Mouse (Mus musculus): Measurements from ENCODE around the gene Crk. TPM values are rescaled to one million over a fixed set of nuclear protein-coding genes. Genes with fewer than 3 reads are reported as not detected.
A peak's percentile ranks its signal among the peaks of the same experiment; 100 is the strongest.

Crk gene
- total and polyA plus RNA-seq, 3 experiments: 44.1 to 98.0 (median 61.2) TPM

- DNase-seq (ENCODE audit: low spot score) (no peak), ATAC-seq (ENCODE audit: extremely low read depth, insufficient number of reproducible peaks, low FRiP score, poor library complexity, severe bottlenecking) (no peak)
- Histone ChIP-seq H3K36me3 (replicated peaks) (peaks cover 22% of the 10 kb centered on the region), H3K4me1 (ENCODE audit: insufficient read depth, low read depth, low read length) (peaks cover 66% of the 10 kb centered on the region), H3K9me3 (replicated peaks) (no peaks in the 10 kb centered on the region), H3K4me3 (ENCODE audit: low read depth, low read length) (peak overlapping the region; percentile 75), H3K27me3 (ENCODE audit: insufficient read depth, low read length) (no peaks in the 10 kb centered on the region)
- no peak for TF ChIP-seq TAL1 (conservative IDR thresholded peaks at IDR 0.05; ENCODE audit: low read depth, low read length)
- no peak for TF ChIP-seq POLR2AphosphoS5 (IDR thresholded peaks at IDR 0.05; ENCODE audit: insufficient replicate concordance, low read depth, low read length)
- no peak for TF ChIP-seq GATA2 (IDR thresholded peaks at IDR 0.05; ENCODE audit: borderline replicate concordance, low read depth, low read length)
- TF ChIP-seq CTCF (IDR thresholded peaks at IDR 0.05; ENCODE audit: low read depth, low read length): no peak
- TF ChIP-seq GATA1 (IDR thresholded peaks at IDR 0.05; ENCODE audit: borderline replicate concordance, low read length): no peak
Observed at GRCm38 (mm10) chr11:75650958-75651425, 28.1 kb upstream of the Crk start.

- TF ChIP-seq TAL1 (conservative IDR thresholded peaks at IDR 0.05; ENCODE audit: low read depth, low read length) (no peak), GATA2 (IDR thresholded peaks at IDR 0.05; ENCODE audit: borderline replicate concordance, low read depth, low read length) (no peak), CTCF (IDR thresholded peaks at IDR 0.05; ENCODE audit: low read depth, low read length) (no peak), GATA1 (IDR thresholded peaks at IDR 0.05; ENCODE audit: borderline replicate concordance, low read length) (no peak), POLR2AphosphoS5 (IDR thresholded peaks at IDR 0.05; ENCODE audit: insufficient replicate concordance, low read depth, low read length) (no peak)
- Histone ChIP-seq H3K4me3 (ENCODE audit: low read depth, low read length) (peak overlapping the region; percentile 75), H3K9me3 (replicated peaks) (no peaks in the 10 kb centered on the region), H3K4me1 (ENCODE audit: insufficient read depth, low read depth, low read length) (peaks cover 72% of the 10 kb centered on the region), H3K36me3 (replicated peaks) (peaks cover 19% of the 10 kb centered on the region), H3K27me3 (ENCODE audit: insufficient read depth, low read length) (no peaks in the 10 kb centered on the region)
- DNase-seq (ENCODE audit: low spot score) (peak; percentile 84), ATAC-seq (ENCODE audit: extremely low read depth, insufficient number of reproducible peaks, low FRiP score, poor library complexity, severe bottlenecking) (peak; percentile 24; the same call in 1 of the 2 replicates)
Observed at GRCm38 (mm10) chr11:75651426-75652221, 27.4 kb upstream of the Crk start.

DNA sequence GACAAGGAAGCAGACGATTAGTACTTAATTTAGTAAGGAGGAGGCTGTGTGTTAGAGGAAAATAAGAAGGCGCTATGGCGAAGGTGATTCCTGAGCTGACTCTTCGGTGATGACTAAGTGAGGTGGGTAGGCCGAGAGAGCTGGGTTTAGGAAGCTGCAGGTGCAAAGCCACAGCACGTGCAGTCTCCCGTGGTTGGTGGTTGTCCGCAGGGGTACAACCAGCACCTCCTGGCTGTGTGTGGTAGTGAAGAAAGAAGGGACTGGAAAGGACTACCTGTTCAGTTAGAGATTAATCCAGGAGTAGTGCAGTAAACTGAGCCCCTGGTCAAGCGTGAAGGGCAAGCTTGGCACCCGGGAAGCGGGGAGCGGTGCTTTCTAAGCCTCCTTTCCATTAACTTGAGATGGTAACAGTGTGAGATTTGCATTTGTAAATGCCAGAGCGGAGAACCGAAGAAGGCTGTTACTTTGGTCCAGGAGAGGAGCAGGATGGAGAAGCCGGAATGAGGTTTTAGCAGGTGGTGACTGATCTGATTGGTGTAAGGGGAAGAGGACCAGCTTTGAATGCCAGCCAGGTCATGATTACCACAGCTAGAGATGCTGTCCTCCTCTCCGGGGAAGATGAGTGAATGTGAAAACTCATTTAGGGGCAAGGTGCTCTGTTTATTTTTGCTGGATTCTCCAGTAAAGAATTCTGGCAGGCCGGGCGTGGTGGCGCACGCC is 26.7 kb upstream of the Crk start:
- Histone ChIP-seq H3K36me3 (replicated peaks) (peaks cover 18% of the 10 kb centered on the region), H3K9me3 (replicated peaks) (no peaks in the 10 kb centered on the region), H3K4me3 (ENCODE audit: low read depth, low read length) (peak overlapping the region; percentile 75), H3K27me3 (ENCODE audit: insufficient read depth, low read length) (no peaks in the 10 kb centered on the region), H3K4me1 (ENCODE audit: insufficient read depth, low read depth, low read length) (peaks cover 80% of the 10 kb centered on the region)
- DNase-seq (ENCODE audit: low spot score) (no peak), ATAC-seq (ENCODE audit: extremely low read depth, insufficient number of reproducible peaks, low FRiP score, poor library complexity, severe bottlenecking) (no peak)
- no peak for TF ChIP-seq TAL1 (conservative IDR thresholded peaks at IDR 0.05; ENCODE audit: low read depth, low read length)
- TF ChIP-seq CTCF (IDR thresholded peaks at IDR 0.05; ENCODE audit: low read depth, low read length): no peak
- TF ChIP-seq GATA1 (IDR thresholded peaks at IDR 0.05; ENCODE audit: borderline replicate concordance, low read length): no peak
- TF ChIP-seq GATA2 (IDR thresholded peaks at IDR 0.05; ENCODE audit: borderline replicate concordance, low read depth, low read length): no peak
- TF ChIP-seq POLR2AphosphoS5 (IDR thresholded peaks at IDR 0.05; ENCODE audit: insufficient replicate concordance, low read depth, low read length): no peak

GRCm38 (mm10) chr11:75652942-75653684 is 25.9 kb upstream of the Crk start:
- H3K4me3 ChIP-seq (ENCODE audit: low read depth, low read length): peak overlapping the region; percentile 80
- peaks cover 80% of the 10 kb centered on the region for H3K4me1 ChIP-seq (ENCODE audit: insufficient read depth, low read depth, low read length)
- H3K27me3 ChIP-seq (ENCODE audit: insufficient read depth, low read length): no peaks in the 10 kb centered on the region
- peaks cover 18% of the 10 kb centered on the region for H3K36me3 ChIP-seq (replicated peaks)
- DNase-seq (ENCODE audit: low spot score) (no peak), ATAC-seq (ENCODE audit: extremely low read depth, insufficient number of reproducible peaks, low FRiP score, poor library complexity, severe bottlenecking) (no peak)
- no peaks in the 10 kb centered on the region for H3K9me3 ChIP-seq (replicated peaks)
- no peak for TF ChIP-seq POLR2AphosphoS5 (IDR thresholded peaks at IDR 0.05; ENCODE audit: insufficient replicate concordance, low read depth, low read length)
- no peak for TF ChIP-seq GATA2 (IDR thresholded peaks at IDR 0.05; ENCODE audit: borderline replicate concordance, low read depth, low read length)

DNA sequence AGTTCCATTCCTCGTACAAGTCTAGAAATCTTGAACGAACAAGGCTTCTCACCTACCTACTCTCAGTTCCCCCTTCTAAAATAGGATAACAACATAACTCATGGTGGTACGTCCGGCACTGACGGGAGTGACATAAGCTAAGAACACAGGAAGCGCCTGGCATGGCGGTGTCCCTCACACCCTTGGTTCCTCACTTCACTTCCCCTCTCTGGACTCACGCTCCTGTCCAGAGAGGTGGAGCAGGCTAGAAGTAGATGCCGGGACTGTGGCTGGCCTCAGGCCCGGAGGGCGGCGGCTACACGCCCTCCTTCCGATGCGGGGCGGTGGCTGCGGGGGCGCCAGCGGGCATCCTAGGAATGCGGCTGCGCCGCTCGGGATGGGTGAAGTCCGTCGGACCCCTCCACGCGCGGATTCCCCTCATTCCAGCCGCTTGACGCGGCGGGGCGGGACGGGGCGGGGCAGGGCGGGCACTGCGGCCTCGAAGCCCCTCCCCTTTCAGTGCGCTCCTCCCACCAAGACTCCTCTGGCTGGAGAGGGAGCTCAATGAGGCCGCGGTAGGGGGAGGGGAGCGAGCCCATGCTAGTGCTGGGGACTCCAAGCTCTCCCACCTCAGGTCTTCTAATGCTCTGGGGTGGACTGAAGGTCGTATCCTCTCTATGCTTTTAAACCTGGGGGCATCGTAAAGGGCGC is 25.1 kb upstream of the Crk start:
- peak; percentile 77 for DNase-seq (ENCODE audit: low spot score)

More for the DNA sequence above, 25.1 kb upstream of the Crk start:
- peaks cover 22% of the 10 kb centered on the region for H3K36me3 ChIP-seq (replicated peaks)
- no peaks in the 10 kb centered on the region for H3K27me3 ChIP-seq (ENCODE audit: insufficient read depth, low read length)
- ATAC-seq (ENCODE audit: extremely low read depth, insufficient number of reproducible peaks, low FRiP score, poor library complexity, severe bottlenecking): peak; percentile 52
- TF ChIP-seq POLR2AphosphoS5 (IDR thresholded peaks at IDR 0.05; ENCODE audit: insufficient replicate concordance, low read depth, low read length): no peak
- no peak for TF ChIP-seq GATA1 (IDR thresholded peaks at IDR 0.05; ENCODE audit: borderline replicate concordance, low read length)
- H3K4me3 ChIP-seq (ENCODE audit: low read depth, low read length): peak overlapping the region; percentile 80
- H3K9me3 ChIP-seq (replicated peaks): no peaks in the 10 kb centered on the region
- peaks cover 83% of the 10 kb centered on the region for H3K4me1 ChIP-seq (ENCODE audit: insufficient read depth, low read depth, low read length)

Measured in G1E (cell line).